Mouse (Mus musculus) stomach, embryonic 16.5 days (tissue): ENCODE measurements around the gene Fam114a2. TPM values are rescaled to one million over a fixed set of nuclear protein-coding genes. Genes with fewer than 3 reads are reported as not detected.

Experiments
- ATAC-seq: fragments of 200-750 bp; cut with Nextera tagmentation; 2 replicates; pipeline ENCODE4 v1.8.0; 2017; ENCODE audit warnings: moderate number of reproducible peaks, moderate TSS enrichment; ENCODE audit not compliant: insufficient read depth, low FRiP score
- H3K27ac ChIP-seq: fragments of 300-500 bp; sonication (generic); 2 replicates; pipeline ENCODE4 v1.5.1; 2014; ENCODE audit warnings: low read length
- H3K27me3 ChIP-seq: fragments of 300-500 bp; sonication (generic); 2 replicates; pipeline ENCODE4 v1.6.1; 2014; ENCODE audit warnings: low read length, control low read depth, mixed read lengths; ENCODE audit not compliant: control insufficient read depth, insufficient read depth
- H3K36me3 ChIP-seq: fragments of 300-500 bp; sonication (generic); 2 replicates; pipeline ENCODE4 v1.6.1; 2014; ENCODE audit warnings: low read length; ENCODE audit not compliant: control insufficient read depth, insufficient read depth
- H3K4me1 ChIP-seq: fragments of 300-500 bp; sonication (generic); 2 replicates; pipeline ENCODE4 v1.6.1; 2014; ENCODE audit warnings: low read length, control low read depth, mixed read lengths; ENCODE audit not compliant: control insufficient read depth, insufficient read depth
- H3K4me2 ChIP-seq: fragments of 300-500 bp; sonication (generic); 2 replicates; pipeline ENCODE4 v1.6.1; 2014; ENCODE audit warnings: low read depth, low read length, mixed read lengths
- H3K4me3 ChIP-seq: fragments of 300-500 bp; sonication (generic); replicated peaks from 2 replicates; pipeline ENCODE4 v1.5.1; 2014; ENCODE audit warnings: mild to moderate bottlenecking, low read length
- H3K9ac ChIP-seq: fragments of 300-500 bp; sonication (generic); 2 replicates; pipeline ENCODE4 v1.6.1; 2014; ENCODE audit warnings: low read length
- H3K9me3 ChIP-seq: fragments of 300-500 bp; sonication (generic); replicated peaks from 2 replicates; pipeline ENCODE4 v1.6.1; 2016; ENCODE audit warnings: low read length, control low read depth; ENCODE audit not compliant: control insufficient read depth
- WGBS: fragments of 180-500 bp; shearing (Covaris S2); extraction: QIAGEN DNeasy Blood & Tissue Kit; methylation state at CpG from one replicate; pipeline ENCODE4 v1.1.7; 2014; 5-methylcytosine and 5-hydroxymethylcytosine counted together
- polyA plus RNA-seq: library from polyadenylated mRNA; unstranded; fragments of >200 nt; fragmentation: Nextera tagmentation; extraction: Ambion mirVana; gene quantifications from 2 replicates; pipeline ENCODE4 v1.2.1, GENCODE M21; 2015

Fam114a2 gene
- polyA plus RNA-seq, 1 experiment from 2014 or later: 76.3 TPM

DNA sequence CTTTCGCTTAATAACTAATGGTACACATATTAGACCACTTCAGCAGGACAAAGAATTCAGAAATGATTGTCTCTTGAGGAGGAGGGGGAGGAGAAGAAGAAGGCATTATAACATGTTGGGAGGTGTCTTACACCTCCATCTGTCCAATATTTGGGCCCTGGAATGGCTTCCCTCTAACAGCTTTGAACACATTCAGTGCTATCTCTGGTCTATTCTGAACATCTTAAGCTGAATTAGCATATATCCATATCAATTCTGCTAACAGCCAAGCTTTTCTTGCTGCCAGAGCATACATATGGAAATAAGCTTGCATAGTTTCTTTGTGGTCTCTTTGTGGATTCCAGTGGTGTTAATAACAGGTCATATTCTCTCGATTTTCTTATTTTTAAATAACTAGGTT lies 22.3 kb upstream of the Fam114a2 start:
- Histone ChIP-seq H3K27ac (no peak overlapping the region), H3K27me3 (no peaks in the 10 kb centered on the region), H3K36me3 (no peaks in the 10 kb centered on the region), H3K9me3 (no peaks in the 10 kb centered on the region), H3K4me2 (no peak overlapping the region), H3K4me3 (no peak overlapping the region), H3K9ac (no peak overlapping the region), H3K4me1 (no peaks in the 10 kb centered on the region)
- 92% methylated on average over 2 of the region's 2 CpGs for WGBS
- no peak for ATAC-seq

DNA sequence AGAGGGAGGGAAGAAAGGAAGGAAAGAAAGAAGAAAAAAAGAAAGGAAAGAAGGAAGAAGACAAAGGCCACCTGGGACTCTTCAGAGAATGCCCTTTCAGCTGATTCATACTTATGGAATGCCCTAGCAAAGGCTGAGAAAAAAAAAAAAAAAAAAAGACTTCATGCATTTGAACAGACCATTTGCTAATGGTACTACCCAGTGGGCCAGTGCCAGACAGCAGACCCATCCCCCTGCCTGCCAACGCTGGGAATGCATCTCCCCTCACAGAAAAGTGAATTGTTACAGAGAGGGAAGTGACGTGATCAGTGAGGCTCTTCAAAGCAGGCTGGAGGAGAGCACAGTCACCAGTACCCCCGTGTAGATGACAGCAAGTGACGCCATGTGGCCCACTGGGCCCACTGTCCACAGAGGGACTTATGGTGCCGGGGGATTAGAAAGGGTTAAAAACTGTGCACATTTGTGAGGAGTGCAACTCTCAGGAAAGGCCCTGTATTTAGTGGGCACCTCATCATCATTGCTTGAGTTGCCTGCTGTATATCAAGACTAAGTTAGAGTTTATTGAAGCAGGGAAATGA lies 21.5 kb upstream of the Fam114a2 start:
- 76% methylated on average over 5 of the region's 5 CpGs for WGBS
- Histone ChIP-seq H3K27ac (no peak overlapping the region), H3K4me3 (no peak overlapping the region), H3K36me3 (no peaks in the 10 kb centered on the region), H3K9ac (no peak overlapping the region), H3K4me2 (no peak overlapping the region), H3K27me3 (no peaks in the 10 kb centered on the region), H3K4me1 (no peaks in the 10 kb centered on the region), H3K9me3 (no peaks in the 10 kb centered on the region)
- no peak for ATAC-seq

DNA sequence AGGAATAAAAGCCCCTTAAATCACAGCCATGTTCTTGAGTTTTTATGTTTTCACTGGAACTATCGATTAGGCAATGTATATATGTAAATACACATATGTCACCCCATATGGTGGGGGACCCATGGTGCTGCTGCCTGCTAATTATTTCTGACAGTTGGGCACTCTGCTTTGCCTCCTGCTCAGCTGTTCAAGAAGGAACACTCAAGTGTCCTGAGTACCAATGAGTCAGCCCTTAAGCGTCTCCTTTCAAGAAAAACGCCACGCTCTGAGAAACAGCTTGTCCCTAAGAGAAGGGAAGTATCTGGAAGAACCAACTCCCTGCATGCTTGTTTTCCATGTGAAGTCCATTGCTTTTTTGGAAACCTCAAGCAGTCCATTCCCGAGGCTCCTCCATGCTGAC lies 17.5 kb upstream of the Fam114a2 start:
- Histone ChIP-seq H3K4me2 (no peak overlapping the region), H3K27me3 (no peaks in the 10 kb centered on the region), H3K27ac (no peak overlapping the region), H3K9ac (no peak overlapping the region), H3K4me1 (no peaks in the 10 kb centered on the region), H3K4me3 (no peak overlapping the region), H3K36me3 (peaks cover 4% of the 10 kb centered on the region; the same call in 1 of the 2 replicates), H3K9me3 (no peaks in the 10 kb centered on the region)
- no peak for ATAC-seq
- 91% methylated on average over 5 of the region's 5 CpGs for WGBS

DNA sequence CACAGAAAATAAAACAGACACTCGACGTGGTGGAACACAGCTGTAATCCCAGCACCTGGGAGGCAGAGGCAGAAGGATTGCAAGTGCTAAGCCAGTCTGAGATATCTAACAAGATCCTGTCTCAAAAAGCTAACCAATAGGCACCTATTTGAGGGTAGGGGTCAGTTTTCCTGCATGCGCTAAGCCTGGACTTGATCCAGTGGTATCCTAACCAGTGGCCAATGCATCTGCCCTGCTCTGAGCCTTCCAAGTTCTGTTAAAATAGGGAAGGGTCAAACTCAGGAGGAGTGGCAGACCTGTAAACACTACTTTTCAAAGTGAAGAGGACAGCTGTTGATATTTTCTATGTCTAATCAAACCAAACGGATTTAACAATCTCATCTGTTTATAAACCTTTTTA lies 13.9 kb upstream of the Fam114a2 start:
- ATAC-seq: no peak
- H3K9ac ChIP-seq: no peak overlapping the region
- no peaks in the 10 kb centered on the region for H3K9me3 ChIP-seq
- H3K27ac ChIP-seq: no peak overlapping the region
- 80% methylated on average over 4 of the region's 4 CpGs for WGBS
- H3K4me2 ChIP-seq: no peak overlapping the region
- no peaks in the 10 kb centered on the region for H3K27me3 ChIP-seq
- no peaks in the 10 kb centered on the region for H3K4me1 ChIP-seq
- H3K4me3 ChIP-seq: no peak overlapping the region
- H3K36me3 ChIP-seq: peaks cover 11% of the 10 kb centered on the region

DNA sequence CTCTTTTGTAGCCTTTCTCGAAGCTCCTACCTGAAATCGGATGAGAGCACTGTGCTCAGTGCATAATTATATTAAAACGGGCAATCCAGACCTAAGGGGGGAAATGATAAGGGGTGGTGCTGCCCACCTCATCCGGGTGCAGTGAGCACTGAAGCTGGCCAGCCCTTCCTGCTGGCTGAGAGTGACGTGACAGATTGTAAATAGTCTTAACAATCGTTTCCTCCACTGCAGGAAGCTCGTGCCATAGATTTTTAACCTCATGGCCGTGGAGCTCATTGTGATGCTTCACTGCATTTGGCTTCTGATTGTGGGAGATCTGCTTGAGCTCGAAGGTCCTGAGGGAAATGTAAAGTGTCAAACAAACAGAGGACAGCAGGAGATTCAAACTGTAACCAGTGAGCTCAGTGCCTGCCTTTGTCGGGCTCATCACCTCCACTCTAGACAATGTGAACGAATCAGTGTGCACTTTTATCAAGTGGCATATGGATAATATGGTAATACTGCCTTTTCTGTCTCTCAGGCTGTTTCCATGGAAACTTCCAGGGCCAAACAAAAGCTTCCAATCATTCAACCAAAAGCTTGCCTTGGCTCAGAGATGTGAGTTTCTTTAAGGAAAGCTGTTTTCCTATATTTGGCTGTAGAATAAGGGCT lies 13.0 kb upstream of the Fam114a2 start:
- 54% methylated on average over 11 of the region's 11 CpGs for WGBS
- no peak for ATAC-seq
- Histone ChIP-seq H3K4me1 (no peaks in the 10 kb centered on the region), H3K27ac (peak overlapping the region; percentile 33; the same call in 1 of the 2 replicates), H3K9me3 (no peaks in the 10 kb centered on the region), H3K9ac (no peak overlapping the region), H3K27me3 (no peaks in the 10 kb centered on the region), H3K36me3 (peaks cover 11% of the 10 kb centered on the region), H3K4me3 (no peak overlapping the region), H3K4me2 (no peak overlapping the region)

DNA sequence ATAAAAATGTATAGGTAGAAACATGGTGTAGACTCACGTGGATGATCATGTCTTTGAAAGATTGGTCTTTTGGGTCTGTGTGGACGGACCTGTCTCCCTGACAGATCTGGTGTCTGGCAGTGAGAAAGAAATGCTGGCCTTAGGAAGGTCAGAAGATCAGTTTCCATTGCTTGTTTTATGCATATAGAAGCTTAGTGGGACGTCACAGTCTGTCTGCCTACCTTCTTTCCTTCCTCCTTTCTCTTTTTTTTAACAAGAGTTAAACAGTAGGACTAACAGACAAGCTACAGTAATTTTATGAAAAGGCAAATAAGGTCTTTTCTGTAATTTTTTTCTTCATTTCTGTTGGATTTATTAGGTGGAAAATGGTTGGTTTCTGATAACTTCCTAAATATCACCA lies 10.7 kb upstream of the Fam114a2 start:
- no peak overlapping the region for H3K27ac ChIP-seq
- no peak overlapping the region for H3K4me3 ChIP-seq
- H3K4me1 ChIP-seq: no peaks in the 10 kb centered on the region
- no peaks in the 10 kb centered on the region for H3K27me3 ChIP-seq
- no peak overlapping the region for H3K4me2 ChIP-seq
- no peaks in the 10 kb centered on the region for H3K9me3 ChIP-seq
- 82% methylated on average over 3 of the region's 3 CpGs for WGBS
- H3K9ac ChIP-seq: no peak overlapping the region
- peaks cover 11% of the 10 kb centered on the region for H3K36me3 ChIP-seq
- no peak for ATAC-seq

DNA sequence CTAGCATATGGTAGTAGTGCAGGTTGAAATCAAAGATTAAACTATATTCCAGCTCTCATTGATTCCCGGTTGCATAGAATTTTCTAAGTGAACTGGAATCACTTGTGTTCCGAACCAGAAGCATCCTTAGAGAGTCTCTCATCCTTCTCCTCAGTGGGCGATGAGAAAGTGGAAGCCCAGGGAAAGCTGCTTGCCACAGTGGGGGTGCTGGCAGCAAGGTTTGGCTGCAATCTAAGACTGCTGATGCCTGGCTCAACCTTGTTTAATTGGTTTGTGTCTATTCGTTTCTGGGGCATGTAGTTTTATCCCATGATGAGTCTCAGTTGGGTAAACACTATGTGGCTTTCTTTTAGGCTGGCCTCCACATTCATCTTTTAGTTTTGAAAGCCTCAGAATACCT lies 9.1 kb upstream of the Fam114a2 start:
- Histone ChIP-seq H3K36me3 (peaks cover 7% of the 10 kb centered on the region), H3K9me3 (no peaks in the 10 kb centered on the region), H3K27me3 (no peaks in the 10 kb centered on the region), H3K9ac (no peak overlapping the region), H3K27ac (no peak overlapping the region), H3K4me2 (no peak overlapping the region), H3K4me1 (no peaks in the 10 kb centered on the region), H3K4me3 (no peak overlapping the region)
- ATAC-seq: no peak
- WGBS: 81% methylated on average over 4 of the region's 4 CpGs

DNA sequence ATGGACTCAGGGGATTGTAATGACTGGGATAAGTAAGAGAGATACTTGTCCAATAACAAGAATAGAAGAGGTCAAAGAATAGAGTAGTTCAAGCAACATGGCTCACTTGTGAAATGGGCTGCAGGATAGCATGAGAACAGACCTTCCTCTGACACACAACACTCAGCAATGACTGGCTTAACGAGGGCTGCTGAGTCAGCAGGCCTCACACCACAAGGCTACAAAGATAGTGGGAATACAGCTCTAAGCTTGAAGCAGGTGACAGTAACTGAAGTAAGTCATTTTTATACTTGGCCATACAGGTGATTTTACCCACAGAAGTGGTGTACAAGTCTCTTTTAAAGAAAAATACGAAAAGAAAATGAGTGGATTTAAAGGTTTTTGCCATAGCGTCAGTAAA lies 7.5 kb upstream of the Fam114a2 start:
- H3K9ac ChIP-seq: no peak overlapping the region
- peaks cover 7% of the 10 kb centered on the region for H3K36me3 ChIP-seq
- WGBS: 83% methylated on average over 3 of the region's 3 CpGs
- no peaks in the 10 kb centered on the region for H3K4me1 ChIP-seq
- no peak for ATAC-seq
- H3K27me3 ChIP-seq: no peaks in the 10 kb centered on the region
- no peak overlapping the region for H3K27ac ChIP-seq
- H3K4me3 ChIP-seq: no peak overlapping the region
- no peaks in the 10 kb centered on the region for H3K9me3 ChIP-seq
- H3K4me2 ChIP-seq: no peak overlapping the region

DNA sequence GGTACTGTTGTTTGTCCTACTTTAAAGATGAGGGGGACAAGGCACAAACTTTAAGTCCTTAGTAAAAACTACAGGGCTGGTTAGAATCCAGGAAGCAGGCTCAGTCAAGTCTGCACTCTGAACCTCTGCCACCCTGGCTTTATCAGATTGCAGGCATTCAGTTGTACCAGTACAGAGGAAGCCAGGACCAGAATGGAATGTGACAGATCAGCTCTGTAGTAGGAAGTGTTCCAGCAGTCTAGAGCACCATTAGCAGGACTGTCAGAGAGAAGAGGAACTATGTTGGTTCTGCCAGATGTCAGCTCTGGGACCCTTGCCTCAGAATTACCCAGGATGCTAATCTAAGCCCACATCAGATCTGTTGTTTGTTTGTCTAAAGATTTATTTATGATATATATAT lies 6.2 kb upstream of the Fam114a2 start:
- H3K27ac ChIP-seq: no peak overlapping the region
- H3K4me1 ChIP-seq: no peaks in the 10 kb centered on the region
- no peaks in the 10 kb centered on the region for H3K9me3 ChIP-seq
- no peak for ATAC-seq
- H3K36me3 ChIP-seq: 0 out of 2 replicates have a peak, but pooled peaks cover under 1% of the 10 kb centered on the region
- H3K4me2 ChIP-seq: no peak overlapping the region
- H3K27me3 ChIP-seq: no peaks in the 10 kb centered on the region
- H3K4me3 ChIP-seq: no peak overlapping the region
- H3K9ac ChIP-seq: no peak overlapping the region
